Mouse (Mus musculus) thymus, adult 18-20 months (tissue): ENCODE measurements around the gene Ankrd55.

Source experiments
- DNase-seq, 2 experiments: peaks; one replicate each; pipeline ENCODE4 v3.0.0; 2022; ENCODE audit warnings: mixed read lengths in 2 of 2

Gene Ankrd55

DNA sequence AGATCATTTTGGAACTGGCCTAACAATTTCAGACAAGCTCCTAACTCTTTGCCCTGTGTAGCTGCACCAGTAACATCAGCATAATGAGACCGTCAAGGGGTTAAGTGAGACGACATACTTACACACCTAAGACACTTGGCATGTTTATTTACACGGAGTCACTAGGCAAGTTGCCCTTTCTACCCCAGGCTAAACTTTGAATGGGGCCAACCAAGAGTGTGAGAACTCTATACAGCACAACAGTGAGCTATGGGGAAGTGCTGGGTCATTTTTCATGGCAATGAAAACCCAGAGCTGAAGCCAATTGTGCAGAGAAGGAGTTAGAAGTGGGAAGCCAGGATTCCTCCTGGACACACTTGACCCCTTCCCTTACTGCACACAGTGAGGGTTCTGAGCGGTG lies 94.2 kb downstream of the Ankrd55 start:
- no peak for DNase-seq

GRCm38 (mm10) chr13:112382956-112383355 lies 94.7 kb downstream of the Ankrd55 start:
- no peak for DNase-seq

- DNase-seq, result no peak
Observed at GRCm38 (mm10) chr13:112383941-112384659, 95.8 kb downstream of the Ankrd55 start.

GRCm38 (mm10) chr13:112385040-112385439 lies 96.8 kb downstream of the Ankrd55 start:
- no peak for DNase-seq

DNA sequence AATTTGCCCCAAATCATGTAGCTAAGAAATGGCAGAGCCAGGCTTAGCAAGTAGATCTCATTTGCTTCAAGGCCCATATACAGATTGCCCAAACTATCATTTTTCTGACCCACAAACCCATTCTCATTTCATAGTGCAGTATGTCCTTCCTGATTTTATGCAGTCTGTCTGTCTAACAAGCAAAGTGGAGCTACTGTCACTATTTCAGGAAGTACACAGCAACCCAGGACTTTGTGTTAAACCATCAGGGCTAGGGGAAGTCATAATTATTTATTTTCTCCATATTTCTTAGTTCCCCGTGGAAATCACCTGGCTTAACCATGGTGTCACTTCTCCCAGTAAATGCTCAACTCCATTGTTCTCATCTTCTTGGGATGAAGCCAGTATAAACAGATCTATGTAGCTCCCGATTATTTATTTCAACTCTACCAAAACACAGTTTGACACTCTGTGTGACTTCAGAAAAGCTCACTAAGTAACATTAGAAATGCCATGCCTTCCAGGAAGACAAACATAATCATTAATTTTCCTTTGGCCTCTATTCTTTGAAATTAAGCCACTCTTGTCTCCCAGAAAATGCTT lies 98.3 kb downstream of the Ankrd55 start:
- no peak for DNase-seq

DNA sequence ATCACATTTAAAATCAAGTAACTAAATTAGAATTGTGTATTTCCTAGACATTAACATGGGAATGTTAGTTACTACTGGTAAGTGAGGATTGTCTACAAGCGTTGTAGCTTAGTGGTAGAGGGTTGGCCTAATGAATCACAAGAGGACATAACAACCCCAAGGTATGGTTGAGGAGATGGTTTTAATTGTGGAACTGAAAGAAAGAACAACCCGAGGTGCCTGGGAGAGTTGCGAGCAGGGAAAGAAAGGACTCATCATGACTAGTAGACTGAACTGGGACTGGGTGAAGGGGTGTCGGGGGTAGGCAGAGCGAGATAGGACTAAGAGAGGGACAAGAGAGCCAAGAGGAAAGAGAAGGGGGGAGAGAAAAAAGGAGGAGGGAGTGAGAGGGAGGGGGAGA lies 99.0 kb downstream of the Ankrd55 start:
- no peak for DNase-seq

GRCm38 (mm10) chr13:112388176-112388575 lies 99.9 kb downstream of the Ankrd55 start:
- no peak for DNase-seq

DNA sequence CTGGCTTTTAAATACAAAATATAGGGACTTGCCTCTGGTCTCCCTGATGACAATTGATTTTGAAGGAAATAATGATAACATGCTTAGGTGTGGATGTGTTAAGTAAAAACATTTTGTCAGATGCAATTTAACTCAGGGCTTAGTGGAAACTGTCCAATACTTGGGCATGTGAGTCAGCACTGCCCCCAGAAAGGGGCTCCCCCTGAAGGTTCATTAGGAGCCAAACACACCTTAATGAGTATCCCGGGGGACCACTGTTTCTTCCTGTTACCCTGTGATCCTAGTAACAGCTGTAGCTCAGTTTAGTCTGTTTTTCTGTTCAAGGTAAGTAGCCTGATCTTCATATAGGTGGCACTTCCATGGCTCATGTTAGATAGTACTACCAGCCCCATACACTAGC lies 102.0 kb downstream of the Ankrd55 start:
- no peak for DNase-seq

- DNase-seq, result no peak
Observed at GRCm38 (mm10) chr13:112391354-112391753, 103.1 kb downstream of the Ankrd55 start.

- DNase-seq, result no peak
Observed at GRCm38 (mm10) chr13:112393356-112393755, 105.1 kb downstream of the Ankrd55 start.

- DNase-seq, result no peak
Observed at GRCm38 (mm10) chr13:112394271-112394670, 106.0 kb downstream of the Ankrd55 start.

- DNase-seq, result no peak
Observed at GRCm38 (mm10) chr13:112404723-112405122, 116.5 kb downstream of the Ankrd55 start.

- DNase-seq, result no peak
Observed at GRCm38 (mm10) chr13:112405184-112405583, 116.9 kb downstream of the Ankrd55 start.

DNA sequence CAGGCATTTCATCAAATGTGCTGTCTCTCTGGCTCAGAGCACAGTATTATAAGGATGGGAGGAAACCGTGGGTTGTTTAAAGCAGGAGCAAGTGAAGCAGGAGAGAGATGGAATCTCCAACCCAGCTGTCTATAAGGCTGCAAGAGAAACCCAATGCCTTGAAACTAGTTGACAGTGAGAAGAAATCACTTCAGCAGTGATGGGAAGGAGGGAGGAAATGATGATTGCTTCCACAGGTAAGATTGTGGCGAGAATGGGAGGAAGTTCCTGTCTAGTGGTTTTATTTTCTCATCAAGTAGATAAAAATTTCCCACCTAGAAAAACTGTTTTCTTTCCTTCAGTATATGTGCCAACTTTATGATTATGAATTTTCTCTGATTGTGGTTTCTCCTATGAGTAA lies 118.4 kb downstream of the Ankrd55 start:
- DNase-seq, result no peak

- DNase-seq, result no peak
Observed at GRCm38 (mm10) chr13:112407181-112407700, 119.0 kb downstream of the Ankrd55 start.

GRCm38 (mm10) chr13:112407776-112408490 lies 119.7 kb downstream of the Ankrd55 start:
- DNase-seq, result no peak

- no peak for DNase-seq
Observed at GRCm38 (mm10) chr13:112408701-112409100, 120.5 kb downstream of the Ankrd55 start.

GRCm38 (mm10) chr13:112409331-112409730 lies 121.1 kb downstream of the Ankrd55 start:
- no peak for DNase-seq

DNA sequence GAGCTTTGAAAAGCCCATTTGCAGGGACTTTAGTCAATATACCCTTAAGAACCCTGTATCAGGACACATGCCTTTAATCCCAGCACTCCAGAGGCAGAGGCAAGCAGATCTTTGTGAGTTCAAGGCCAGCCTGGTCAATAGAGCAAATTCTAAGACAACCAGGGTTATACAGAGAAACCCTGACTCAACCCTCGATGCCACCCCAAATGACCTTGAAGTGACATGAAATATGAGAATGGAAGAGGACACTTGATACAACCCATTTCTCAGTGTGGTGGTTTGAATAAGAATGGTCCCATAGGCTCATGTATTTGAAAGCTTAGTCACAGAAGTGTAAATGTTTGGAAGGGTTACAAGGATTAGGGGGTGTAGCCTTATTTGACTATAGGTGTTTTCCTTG lies 121.6 kb downstream of the Ankrd55 start:
- no peak for DNase-seq

DNA sequence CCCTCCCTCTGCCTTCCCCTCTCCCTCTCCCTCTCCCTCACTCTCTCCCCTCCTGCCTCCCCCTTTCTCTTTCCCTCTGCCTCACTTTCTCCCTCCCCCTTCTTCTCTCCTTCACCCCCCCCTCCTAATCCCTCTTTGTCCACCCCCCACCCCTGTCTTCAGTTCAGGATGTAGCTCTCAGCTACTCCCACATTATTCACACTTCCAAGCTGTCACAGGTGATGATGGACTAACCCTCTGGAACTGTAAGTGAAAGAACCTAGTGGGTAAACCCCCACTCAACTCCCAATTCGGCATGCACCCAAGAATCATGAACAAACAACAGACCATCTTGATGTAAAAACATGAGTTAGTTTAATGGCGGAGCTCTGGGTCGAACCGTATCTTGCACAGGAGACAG lies 122.2 kb downstream of the Ankrd55 start:
- no peak for DNase-seq

- DNase-seq, result no peak
Observed at GRCm38 (mm10) chr13:112411216-112411822, 123.1 kb downstream of the Ankrd55 start.

- no peak for DNase-seq
Observed at GRCm38 (mm10) chr13:112412251-112412650, 124.0 kb downstream of the Ankrd55 start.

GRCm38 (mm10) chr13:112412824-112413223 lies 124.6 kb downstream of the Ankrd55 start:
- no peak for DNase-seq
